Mouse (Mus musculus) forebrain, embryonic 14.5 days (tissue): ENCODE measurements around the gene Mtus2. TPM values are rescaled to one million over a fixed set of nuclear protein-coding genes. Genes with fewer than 3 reads are reported as not detected.
A peak's percentile ranks its signal among the peaks of the same experiment; 100 is the strongest.

ENCODE experiments used
- ATAC-seq: fragments of 200-750 bp; cut with Nextera tagmentation; 2 replicates; pipeline ENCODE4 v1.8.0; 2017; ENCODE audit warnings: mild to moderate bottlenecking, moderate library complexity
- DNase-seq: peaks from one replicate; pipeline ENCODE4 v3.0.0-alpha.2; 2015; ENCODE audit warnings: low spot score
- H3K27ac ChIP-seq: fragments of 300-500 bp; sonication (generic); 2 replicates; pipeline ENCODE4 v1.5.1; 2014; ENCODE audit warnings: low read depth, mild to moderate bottlenecking, control low read depth, low read length, moderate library complexity
- H3K27me3 ChIP-seq: fragments of 300-500 bp; sonication (generic); replicated peaks from 2 replicates; pipeline ENCODE4 v1.6.1; 2014; ENCODE audit warnings: low read length, control low read depth, mixed read lengths; ENCODE audit not compliant: control insufficient read depth, insufficient read depth
- H3K36me3 ChIP-seq: fragments of 300-500 bp; sonication (generic); 2 replicates; pipeline ENCODE4 v1.6.1; 2014; ENCODE audit warnings: low read length, control low read depth; ENCODE audit not compliant: control insufficient read depth, insufficient read depth
- H3K4me1 ChIP-seq: fragments of 300-500 bp; sonication (generic); 2 replicates; pipeline ENCODE4 v1.6.1; 2014; ENCODE audit warnings: antibody characterized with exemption, low read length, control low read depth; ENCODE audit not compliant: control insufficient read depth, insufficient read depth
- H3K4me2 ChIP-seq: fragments of 300-500 bp; sonication (generic); 2 replicates; pipeline ENCODE4 v1.6.1; 2014; ENCODE audit warnings: mild to moderate bottlenecking, control low read depth, low read length
- H3K4me3 ChIP-seq: fragments of 300-500 bp; sonication (generic); 2 replicates; pipeline ENCODE4 v1.5.1; 2014; ENCODE audit warnings: low read depth, low read length, control low read depth
- H3K9ac ChIP-seq: fragments of 300-500 bp; sonication (generic); 2 replicates; pipeline ENCODE4 v1.6.1; 2014; ENCODE audit warnings: mild to moderate bottlenecking, low read length, control low read depth, moderate library complexity
- H3K9me3 ChIP-seq: fragments of 300-500 bp; sonication (generic); replicated peaks from 2 replicates; pipeline ENCODE4 v1.6.1; 2016; ENCODE audit warnings: low read length, control low read depth, mixed read lengths; ENCODE audit not compliant: control insufficient read depth
- WGBS: fragments of 180-500 bp; shearing (Covaris S2); extraction: QIAGEN DNeasy Blood & Tissue Kit; methylation state at CpG from one replicate; pipeline ENCODE4 v1.1.7; 2014; 5-methylcytosine and 5-hydroxymethylcytosine counted together
- polyA plus RNA-seq: library from polyadenylated mRNA; unstranded; fragments of >200 nt; fragmentation: Nextera tagmentation; extraction: Ambion mirVana; gene quantifications from 2 replicates; pipeline ENCODE4 v1.2.1, GENCODE M21; 2014

Gene Mtus2
- polyA plus RNA-seq, 1 experiment from 2014 or later, result 17.0 TPM

DNA sequence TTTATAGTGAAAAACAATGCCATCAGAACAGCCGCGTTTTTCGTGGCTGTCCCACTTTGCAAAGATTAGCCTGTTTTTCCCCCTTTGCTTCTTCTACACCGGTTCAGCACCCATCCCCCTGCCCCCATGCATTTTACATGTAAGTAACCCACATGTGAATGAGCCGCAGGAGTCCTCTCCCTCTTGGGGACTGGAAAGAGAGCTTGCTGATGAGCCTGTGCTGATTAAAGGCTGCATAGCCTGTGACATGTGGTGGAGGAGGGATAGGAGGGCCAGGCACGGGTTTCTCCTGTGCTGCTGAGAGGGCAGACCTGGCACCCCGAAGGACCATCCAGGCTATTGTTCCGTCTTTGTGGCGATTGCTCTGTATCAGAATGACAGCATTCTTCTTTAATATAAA is 151.2 kb downstream of the Mtus2 start:
- DNase-seq, result no peak
- Histone ChIP-seq H3K36me3 (no peaks in the 10 kb centered on the region), H3K4me3 (no peak overlapping the region), H3K4me2 (no peak overlapping the region), H3K27me3 (no peaks in the 10 kb centered on the region), H3K9ac (no peak overlapping the region), H3K27ac (no peak overlapping the region), H3K4me1 (no peaks in the 10 kb centered on the region), H3K9me3 (no peaks in the 10 kb centered on the region)
- no peak for ATAC-seq
- WGBS, result 50% methylated on average over 9 of the region's 9 CpGs

DNA sequence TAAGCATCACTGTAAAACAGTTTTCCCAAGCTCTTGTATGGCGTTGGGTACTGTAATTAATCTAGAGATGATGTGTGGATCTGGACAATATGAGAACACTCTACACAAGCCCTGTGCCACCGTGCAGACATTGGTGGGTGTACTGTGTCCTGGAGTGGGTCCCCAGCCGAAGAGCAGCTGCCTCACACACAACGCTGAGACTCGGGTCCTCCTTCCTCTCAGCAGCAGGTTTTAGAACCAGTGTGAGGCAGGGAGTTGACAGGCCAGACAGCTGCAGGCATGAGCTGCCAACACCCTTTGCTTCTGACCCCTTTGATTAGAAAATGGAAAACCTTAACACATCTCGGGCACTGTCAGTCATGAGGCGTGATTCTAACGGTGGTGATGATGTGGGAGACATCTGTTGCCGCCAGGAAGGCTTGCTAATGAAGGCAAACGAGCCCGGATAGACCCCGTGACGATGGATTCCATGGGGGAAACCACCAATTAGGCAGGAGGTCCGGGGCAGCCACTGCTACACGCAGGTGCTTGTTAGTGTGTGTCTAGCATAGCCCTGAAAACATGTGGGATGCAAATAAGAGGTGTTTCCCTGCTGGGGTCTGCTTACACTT is 158.2 kb downstream of the Mtus2 start:
- Histone ChIP-seq H3K4me1 (0 out of 2 replicates have a peak, but pooled peaks cover 3% of the 10 kb centered on the region), H3K4me2 (no peak overlapping the region), H3K9me3 (no peaks in the 10 kb centered on the region), H3K9ac (no peak overlapping the region), H3K27ac (0 out of 2 replicates have a peak overlapping the region, but pooled peaks have one; percentile 36), H3K27me3 (no peaks in the 10 kb centered on the region), H3K36me3 (no peaks in the 10 kb centered on the region), H3K4me3 (no peak overlapping the region)
- DNase-seq, result peak; percentile 56
- ATAC-seq, result peak; percentile 86
- 41% methylated on average over 15 of the region's 15 CpGs for WGBS

DNA sequence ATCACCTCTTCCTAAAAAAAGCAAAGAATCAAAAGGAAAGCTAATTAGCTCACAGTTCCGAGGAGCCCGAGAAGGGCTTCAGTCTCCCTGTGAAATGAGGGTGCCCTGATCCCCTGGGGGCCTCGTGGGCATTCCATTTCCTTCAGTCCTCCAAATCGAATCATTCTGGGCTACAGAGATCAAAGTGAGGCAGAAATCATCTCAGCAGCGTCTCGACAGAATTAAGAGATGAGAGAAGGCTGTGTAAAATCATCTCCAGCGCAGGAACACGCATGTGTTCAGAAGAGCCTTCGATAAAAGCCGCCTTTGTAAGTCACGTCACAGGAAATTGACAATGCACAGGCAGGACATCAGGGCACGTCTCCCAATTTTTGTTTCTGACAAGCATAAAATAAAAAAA is 167.2 kb downstream of the Mtus2 start:
- Histone ChIP-seq H3K9me3 (no peaks in the 10 kb centered on the region), H3K36me3 (no peaks in the 10 kb centered on the region), H3K27ac (no peak overlapping the region), H3K4me2 (no peak overlapping the region), H3K4me3 (no peak overlapping the region), H3K27me3 (no peaks in the 10 kb centered on the region), H3K9ac (no peak overlapping the region), H3K4me1 (no peaks in the 10 kb centered on the region)
- 76% methylated on average over 12 of the region's 12 CpGs for WGBS
- ATAC-seq (no peak), DNase-seq (no peak)

GRCm38 (mm10) chr5:148130691-148131457 is 173.8 kb downstream of the Mtus2 start:
- Histone ChIP-seq H3K36me3 (no peaks in the 10 kb centered on the region), H3K9me3 (no peaks in the 10 kb centered on the region), H3K9ac (no peak overlapping the region), H3K27me3 (no peaks in the 10 kb centered on the region), H3K27ac (no peak overlapping the region), H3K4me1 (no peaks in the 10 kb centered on the region), H3K4me2 (no peak overlapping the region), H3K4me3 (no peak overlapping the region)
- 46% methylated on average over 8 of the region's 8 CpGs for WGBS
- DNase-seq (peak; percentile 55), ATAC-seq (peak; percentile 23; the same call in 1 of the 2 replicates)

DNA sequence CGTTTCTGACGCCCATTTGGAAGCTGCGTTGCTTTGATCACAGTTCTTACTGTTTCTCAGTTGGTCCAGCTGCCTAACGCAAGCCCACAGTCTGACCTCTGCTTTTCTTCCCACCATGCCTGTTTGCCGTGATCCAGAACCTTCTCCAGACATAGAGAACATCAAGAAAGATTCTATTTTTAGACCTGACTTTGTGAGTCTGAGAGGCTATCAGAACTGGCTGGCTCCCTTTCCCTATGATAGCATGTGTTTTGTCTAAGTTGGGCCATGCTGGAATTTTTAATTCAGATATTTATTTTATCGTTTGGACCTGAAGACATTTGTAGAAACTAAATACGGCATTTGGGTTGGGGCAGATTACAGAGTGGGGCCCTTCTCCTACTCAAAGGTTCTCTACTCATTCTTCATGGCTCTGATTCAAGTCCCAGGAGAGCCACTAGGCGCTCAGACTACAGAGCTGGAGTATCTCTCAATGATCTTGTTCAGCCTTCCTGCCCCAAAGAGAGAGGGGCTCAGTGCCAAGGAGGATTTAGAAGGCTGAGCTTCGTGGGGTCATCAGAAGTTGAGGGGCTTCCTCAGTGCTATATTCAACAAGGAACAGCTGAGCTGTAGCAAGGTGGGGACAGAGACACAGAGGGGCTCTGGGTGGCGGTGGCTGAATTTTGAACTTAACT is 174.5 kb downstream of the Mtus2 start:
- 64% methylated on average over 10 of the region's 10 CpGs for WGBS
- Histone ChIP-seq H3K9me3 (no peaks in the 10 kb centered on the region), H3K36me3 (no peaks in the 10 kb centered on the region), H3K4me3 (no peak overlapping the region), H3K4me1 (no peaks in the 10 kb centered on the region), H3K27ac (no peak overlapping the region), H3K9ac (no peak overlapping the region), H3K27me3 (no peaks in the 10 kb centered on the region), H3K4me2 (no peak overlapping the region)
- 0 out of 2 replicates have a peak, but pooled peaks have one; percentile 32 for ATAC-seq
- no peak for DNase-seq

- ATAC-seq, result no peak
- Histone ChIP-seq H3K4me1 (no peaks in the 10 kb centered on the region), H3K4me2 (no peak overlapping the region), H3K9ac (no peak overlapping the region), H3K4me3 (no peak overlapping the region), H3K27ac (no peak overlapping the region), H3K27me3 (no peaks in the 10 kb centered on the region), H3K9me3 (no peaks in the 10 kb centered on the region), H3K36me3 (no peaks in the 10 kb centered on the region)
- WGBS, result 83% methylated on average over 9 of the region's 9 CpGs
- no peak for DNase-seq
These were observed 176.4 kb downstream of the Mtus2 start for GRCm38 (mm10) chr5:148133448-148134060.

GRCm38 (mm10) chr5:148141662-148142061 is 184.5 kb downstream of the Mtus2 start:
- Histone ChIP-seq H3K4me1 (0 out of 2 replicates have a peak, but pooled peaks cover 7% of the 10 kb centered on the region), H3K4me3 (no peak overlapping the region), H3K9me3 (no peaks in the 10 kb centered on the region), H3K27ac (no peak overlapping the region), H3K27me3 (no peaks in the 10 kb centered on the region), H3K36me3 (no peaks in the 10 kb centered on the region), H3K4me2 (no peak overlapping the region), H3K9ac (no peak overlapping the region)
- 95% methylated on average over 3 of the region's 3 CpGs for WGBS
- DNase-seq (no peak), ATAC-seq (no peak)

DNA sequence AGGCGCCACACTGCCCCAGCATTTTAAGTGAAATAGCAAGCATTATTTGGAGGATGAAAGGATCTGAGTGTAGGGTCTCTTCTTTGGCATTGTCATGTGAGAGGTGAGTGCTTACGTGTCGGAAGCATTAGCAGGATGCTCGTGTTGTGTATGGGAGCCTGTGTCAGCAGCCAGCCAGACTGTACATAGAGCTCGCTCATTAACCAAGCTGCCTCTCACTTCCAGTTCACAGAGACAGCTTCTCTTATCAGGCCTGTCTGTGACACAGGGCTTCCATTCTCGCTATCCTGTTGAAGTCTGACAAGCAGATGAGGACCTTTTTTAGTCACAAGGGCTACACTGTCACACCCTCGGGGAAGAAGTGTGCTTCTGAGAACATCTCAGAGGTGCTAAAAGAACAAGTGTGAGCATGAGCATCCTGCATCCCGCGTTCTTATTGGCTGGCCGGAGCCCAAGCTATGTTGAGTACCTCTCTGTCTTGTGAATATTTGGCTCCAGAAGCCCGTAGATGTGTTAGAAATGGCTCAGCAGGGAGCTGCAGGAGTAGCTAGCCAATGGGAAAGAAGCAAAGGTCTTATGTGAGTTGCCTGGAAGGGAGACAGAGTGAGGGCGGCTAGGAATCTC is 189.2 kb downstream of the Mtus2 start:
- Histone ChIP-seq H3K36me3 (no peaks in the 10 kb centered on the region), H3K27ac (0 out of 2 replicates have a peak overlapping the region, but pooled peaks have one; percentile 9), H3K27me3 (no peaks in the 10 kb centered on the region), H3K9ac (no peak overlapping the region), H3K4me3 (no peak overlapping the region), H3K4me1 (peaks cover 11% of the 10 kb centered on the region; the same call in 1 of the 2 replicates), H3K9me3 (no peaks in the 10 kb centered on the region), H3K4me2 (no peak overlapping the region)
- WGBS, result 59% methylated on average over 12 of the region's 12 CpGs
- ATAC-seq, result peak; percentile 66; the same call in 1 of the 2 replicates
- peak; percentile 67 for DNase-seq
